Mouse (Mus musculus) lung, embryonic 15.5 days (tissue): ENCODE measurements around the gene Inpp4b. TPM values are rescaled to one million over a fixed set of nuclear protein-coding genes. Genes with fewer than 3 reads are reported as not detected.
"Not testable (repeated sequence)": the region's sequence is repeated elsewhere in the genome, so short reads cannot be mapped to it uniquely, and the experiment has no call there.

ENCODE experiments used
- ATAC-seq: fragments of 200-750 bp; cut with Nextera tagmentation; 2 replicates; pipeline ENCODE4 v1.8.0; 2017; ENCODE audit warnings: moderate number of reproducible peaks, borderline replicate concordance; ENCODE audit not compliant: low FRiP score, low TSS enrichment; ENCODE audit errors: extremely low read depth
- H3K27ac ChIP-seq: fragments of 300-500 bp; sonication (generic); 2 replicates; pipeline ENCODE4 v1.5.1; 2015; ENCODE audit warnings: moderate library complexity, mild to moderate bottlenecking, inconsistent platforms
- H3K27me3 ChIP-seq: fragments of 300-500 bp; sonication (generic); 2 replicates; pipeline ENCODE4 v1.6.1; 2015; ENCODE audit warnings: inconsistent platforms
- H3K36me3 ChIP-seq: fragments of 300-500 bp; sonication (generic); 2 replicates; pipeline ENCODE4 v1.6.1; 2015; ENCODE audit warnings: inconsistent platforms
- H3K4me1 ChIP-seq: fragments of 300-500 bp; sonication (generic); 2 replicates; pipeline ENCODE4 v1.6.1; 2015; ENCODE audit warnings: inconsistent platforms
- H3K4me2 ChIP-seq: fragments of 300-500 bp; sonication (generic); 2 replicates; pipeline ENCODE4 v1.6.1; 2015; ENCODE audit warnings: inconsistent platforms, mild to moderate bottlenecking, moderate library complexity
- H3K4me3 ChIP-seq: fragments of 300-500 bp; sonication (generic); 2 replicates; pipeline ENCODE4 v1.5.1; 2015; ENCODE audit warnings: mild to moderate bottlenecking, inconsistent platforms
- H3K9ac ChIP-seq: fragments of 300-500 bp; sonication (generic); 2 replicates; pipeline ENCODE4 v1.6.1; 2015; ENCODE audit warnings: inconsistent platforms
- H3K9me3 ChIP-seq: fragments of 300-500 bp; sonication (generic); 2 replicates; pipeline ENCODE4 v1.6.1; 2016; ENCODE audit warnings: inconsistent platforms
- WGBS: fragments of 180-500 bp; shearing (Covaris S2); methylation state at CpG from one replicate; pipeline ENCODE4 v1.1.7; 2015; 5-methylcytosine and 5-hydroxymethylcytosine counted together
- polyA plus RNA-seq: library from polyadenylated mRNA; unstranded; fragments of >200 nt; fragmentation: Nextera tagmentation; extraction: Ambion mirVana; gene quantifications from 2 replicates; pipeline ENCODE4 v1.2.1, GENCODE M21; 2015

Inpp4b gene
- polyA plus RNA-seq, 1 experiment from 2014 or later = 9.7 TPM

- Histone ChIP-seq H3K4me3 (no peak overlapping the region), H3K27me3 (no peaks in the 10 kb centered on the region), H3K9ac (no peak overlapping the region), H3K4me1 (no peaks in the 10 kb centered on the region), H3K4me2 (no peak overlapping the region), H3K36me3 (no peaks in the 10 kb centered on the region), H3K27ac (no peak overlapping the region), H3K9me3 (no peaks in the 10 kb centered on the region)
- no peak for ATAC-seq
- WGBS = 75% methylated on average over 2 of the region's 2 CpGs
Observed at GRCm38 (mm10) chr8:81953101-81953500, 610.7 kb downstream of the Inpp4b start.

GRCm38 (mm10) chr8:81985128-81985665 lies 642.8 kb downstream of the Inpp4b start:
- no peak overlapping the region for H3K4me2 ChIP-seq
- H3K9me3 ChIP-seq = no peaks in the 10 kb centered on the region
- H3K9ac ChIP-seq = no peak overlapping the region
- H3K4me3 ChIP-seq = no peak overlapping the region
- no peaks in the 10 kb centered on the region for H3K4me1 ChIP-seq
- 44% methylated on average over 8 of the region's 8 CpGs for WGBS
- no peak for ATAC-seq
- no peaks in the 10 kb centered on the region for H3K36me3 ChIP-seq
- no peak overlapping the region for H3K27ac ChIP-seq
- no peaks in the 10 kb centered on the region for H3K27me3 ChIP-seq

- H3K4me1 ChIP-seq = no peaks in the 10 kb centered on the region
- 94% methylated on average over 3 of the region's 3 CpGs for WGBS
- H3K4me3 ChIP-seq = no peak overlapping the region
- ATAC-seq = no peak
- no peak overlapping the region for H3K27ac ChIP-seq
- no peak overlapping the region for H3K4me2 ChIP-seq
- H3K9me3 ChIP-seq = no peaks in the 10 kb centered on the region
- no peaks in the 10 kb centered on the region for H3K36me3 ChIP-seq
- no peak overlapping the region for H3K9ac ChIP-seq
- no peaks in the 10 kb centered on the region for H3K27me3 ChIP-seq
Observed at GRCm38 (mm10) chr8:81992966-81993365, 650.6 kb downstream of the Inpp4b start.

- Histone ChIP-seq H3K4me1 (no peaks in the 10 kb centered on the region), H3K4me2 (no peak overlapping the region), H3K4me3 (no peak overlapping the region), H3K36me3 (no peaks in the 10 kb centered on the region), H3K27ac (no peak overlapping the region), H3K27me3 (no peaks in the 10 kb centered on the region), H3K9ac (no peak overlapping the region), H3K9me3 (no peaks in the 10 kb centered on the region)
- 52% methylated on average over 3 of the region's 3 CpGs for WGBS
- no peak for ATAC-seq
Observed at GRCm38 (mm10) chr8:81996239-81996638, 653.9 kb downstream of the Inpp4b start.

- Histone ChIP-seq H3K9ac (no peak overlapping the region), H3K4me2 (no peak overlapping the region), H3K27me3 (no peaks in the 10 kb centered on the region), H3K36me3 (no peaks in the 10 kb centered on the region), H3K4me1 (no peaks in the 10 kb centered on the region), H3K27ac (no peak overlapping the region), H3K9me3 (no peaks in the 10 kb centered on the region), H3K4me3 (no peak overlapping the region)
- 74% methylated on average over 1 of the region's 1 CpGs for WGBS
- no peak for ATAC-seq
Observed at GRCm38 (mm10) chr8:81996823-81997222, 654.5 kb downstream of the Inpp4b start.

- no peak overlapping the region for H3K9ac ChIP-seq
- no peak for ATAC-seq
- H3K4me2 ChIP-seq = no peak overlapping the region
- WGBS = 95% methylated on average over 4 of the region's 4 CpGs
- no peaks in the 10 kb centered on the region for H3K9me3 ChIP-seq
- no peak overlapping the region for H3K27ac ChIP-seq
- no peaks in the 10 kb centered on the region for H3K4me1 ChIP-seq
- H3K4me3 ChIP-seq = no peak overlapping the region
- no peaks in the 10 kb centered on the region for H3K27me3 ChIP-seq
- H3K36me3 ChIP-seq = no peaks in the 10 kb centered on the region
Observed at GRCm38 (mm10) chr8:82004158-82004557, 661.8 kb downstream of the Inpp4b start.

GRCm38 (mm10) chr8:82005466-82005865 lies 663.1 kb downstream of the Inpp4b start:
- Histone ChIP-seq H3K27ac (no peak overlapping the region), H3K9me3 (no peaks in the 10 kb centered on the region), H3K4me1 (no peaks in the 10 kb centered on the region), H3K27me3 (no peaks in the 10 kb centered on the region), H3K36me3 (no peaks in the 10 kb centered on the region), H3K4me3 (no peak overlapping the region), H3K4me2 (no peak overlapping the region), H3K9ac (no peak overlapping the region)
- 59% methylated on average over 2 of the region's 2 CpGs for WGBS
- ATAC-seq = no peak

GRCm38 (mm10) chr8:82017792-82018191 lies 675.4 kb downstream of the Inpp4b start:
- Histone ChIP-seq H3K36me3 (no peaks in the 10 kb centered on the region), H3K4me1 (no peaks in the 10 kb centered on the region), H3K4me2 (no peak overlapping the region), H3K4me3 (no peak overlapping the region), H3K27ac (no peak overlapping the region), H3K9ac (no peak overlapping the region), H3K27me3 (no peaks in the 10 kb centered on the region), H3K9me3 (no peaks in the 10 kb centered on the region)
- no peak for ATAC-seq
- WGBS = 76% methylated on average over 5 of the region's 5 CpGs

- H3K36me3 ChIP-seq = no peaks in the 10 kb centered on the region
- H3K27me3 ChIP-seq = no peaks in the 10 kb centered on the region
- no peak overlapping the region for H3K4me3 ChIP-seq
- H3K9me3 ChIP-seq = no peaks in the 10 kb centered on the region
- 32% methylated on average over 3 of the region's 3 CpGs for WGBS
- ATAC-seq = no peak; the same call in 1 of the 2 replicates
- no peak overlapping the region for H3K9ac ChIP-seq
- no peak overlapping the region for H3K4me2 ChIP-seq
- 0 out of 2 replicates have a peak, but pooled peaks cover 4% of the 10 kb centered on the region for H3K4me1 ChIP-seq
- no peak overlapping the region for H3K27ac ChIP-seq
Observed at GRCm38 (mm10) chr8:82027401-82027800, 685.0 kb downstream of the Inpp4b start.

- Histone ChIP-seq H3K4me1 (0 out of 2 replicates have a peak, but pooled peaks cover 4% of the 10 kb centered on the region), H3K4me2 (no peak overlapping the region), H3K9me3 (no peaks in the 10 kb centered on the region), H3K4me3 (no peak overlapping the region), H3K9ac (no peak overlapping the region), H3K36me3 (no peaks in the 10 kb centered on the region), H3K27me3 (no peaks in the 10 kb centered on the region), H3K27ac (no peak overlapping the region)
- ATAC-seq = no peak
- 12% methylated on average over 1 of the region's 1 CpGs for WGBS
Observed at GRCm38 (mm10) chr8:82028896-82029295, 686.5 kb downstream of the Inpp4b start.

- H3K9ac ChIP-seq, H3K4me2 ChIP-seq, H3K9me3 ChIP-seq, H3K27me3 ChIP-seq, ATAC-seq, H3K4me1 ChIP-seq, H3K4me3 ChIP-seq, H3K27ac ChIP-seq, H3K36me3 ChIP-seq: not testable (repeated sequence)
Observed at GRCm38 (mm10) chr8:82032035-82032434, 689.7 kb downstream of the Inpp4b start.

- Histone ChIP-seq H3K4me1 (no peaks in the 10 kb centered on the region), H3K27me3 (no peaks in the 10 kb centered on the region)
Observed at GRCm38 (mm10) chr8:82054030-82054429, 711.7 kb downstream of the Inpp4b start.

GRCm38 (mm10) chr8:82067619-82068018 lies 725.3 kb downstream of the Inpp4b start:
- no peak overlapping the region for H3K4me2 ChIP-seq
- H3K9ac ChIP-seq = no peak overlapping the region
- H3K4me3 ChIP-seq = no peak overlapping the region
- no peaks in the 10 kb centered on the region for H3K9me3 ChIP-seq
- H3K27me3 ChIP-seq = no peaks in the 10 kb centered on the region
- 85% methylated on average over 3 of the region's 3 CpGs for WGBS
- no peak overlapping the region for H3K27ac ChIP-seq
- ATAC-seq = no peak
- no peaks in the 10 kb centered on the region for H3K4me1 ChIP-seq
- no peaks in the 10 kb centered on the region for H3K36me3 ChIP-seq

More at GRCm38 (mm10) chr8:82054030-82054429, 711.7 kb downstream of the Inpp4b start:
- 69% methylated on average over 3 of the region's 3 CpGs for WGBS
- Histone ChIP-seq H3K9me3 (no peaks in the 10 kb centered on the region), H3K4me3 (no peak overlapping the region), H3K4me2 (no peak overlapping the region), H3K9ac (no peak overlapping the region), H3K27ac (no peak overlapping the region), H3K36me3 (no peaks in the 10 kb centered on the region)
- no peak for ATAC-seq
